Mouse (Mus musculus) ES-E14 (cell line): ENCODE data around the gene Prrc2b. TPM values are rescaled to one million over a fixed set of nuclear protein-coding genes. Genes with fewer than 3 reads are reported as not detected.

Experiments
- DNase-seq: peaks from one replicate; pipeline ENCODE4 v3.0.0-alpha.2; 2013; ENCODE audit warnings: low read depth, low spot score
- H3K27ac ChIP-seq: 2 replicates; pipeline ENCODE4 v1.5.1; 2012; ENCODE audit warnings: low read depth, mild to moderate bottlenecking, low read length, moderate library complexity, mixed read lengths; ENCODE audit not compliant: poor library complexity, insufficient read depth, severe bottlenecking
- H3K36me3 ChIP-seq: 2 replicates; pipeline ENCODE4 v1.6.1; 2012; ENCODE audit warnings: mild to moderate bottlenecking, low read length, moderate library complexity, mixed read lengths; ENCODE audit not compliant: control insufficient read depth, poor library complexity, insufficient read depth, severe bottlenecking
- H3K4me1 ChIP-seq, 2 experiments: fragments of 150-350 bp in 1 of 2; sonication (generic) in 1 of 2; 2 replicates each; pipeline ENCODE4 v1.6.1; 2012; ENCODE audit warnings: low read length in 2 of 2, mild to moderate bottlenecking in 1 of 2, mixed read lengths in 1 of 2; ENCODE audit not compliant: control insufficient read depth in 2 of 2, insufficient read depth in 2 of 2, poor library complexity in 1 of 2
- H3K4me3 ChIP-seq, 2 experiments: fragments of 150-350 bp in 1 of 2; sonication (generic) in 1 of 2; 2 replicates each; pipeline ENCODE4 v1.5.1; 2012; ENCODE audit warnings: low read length in 2 of 2, low read depth in 1 of 2, mild to moderate bottlenecking in 1 of 2, mixed read lengths in 1 of 2; ENCODE audit not compliant: insufficient read depth in 1 of 2, poor library complexity in 1 of 2, severe bottlenecking in 1 of 2
- H3K9ac ChIP-seq: 2 replicates; pipeline ENCODE4 v1.6.1; 2012; ENCODE audit warnings: low read depth, mild to moderate bottlenecking, low read length, mixed read lengths; ENCODE audit not compliant: poor library complexity, insufficient read depth, severe bottlenecking
- H3K9me3 ChIP-seq: fragments of 150-350 bp; sonication (generic); 2 replicates; pipeline ENCODE4 v1.6.1; 2012; ENCODE audit warnings: low read depth, mild to moderate bottlenecking, low read length; ENCODE audit not compliant: control insufficient read depth, insufficient read depth
- CHD2 ChIP-seq: IDR thresholded peaks from 2 replicates; pipeline ENCODE4 v1.6.1; 2014; ENCODE audit warnings: mild to moderate bottlenecking, low read depth, low read length, inconsistent platforms
- HCFC1 ChIP-seq: IDR thresholded peaks from 2 replicates; pipeline ENCODE4 v1.6.1; 2012; ENCODE audit warnings: low read length, inconsistent platforms, borderline replicate concordance; ENCODE audit not compliant: insufficient read depth
- MAFK ChIP-seq: IDR thresholded peaks from 2 replicates; pipeline ENCODE4 v1.6.1; 2014; ENCODE audit warnings: mild to moderate bottlenecking, low read depth, low read length, inconsistent platforms; ENCODE audit not compliant: insufficient read depth
- ZC3H11A ChIP-seq: IDR thresholded peaks from 2 replicates; pipeline ENCODE4 v1.6.1; 2012; ENCODE audit warnings: low read depth, mild to moderate bottlenecking, inconsistent platforms, low read length, borderline replicate concordance
- ZNF384 ChIP-seq: IDR thresholded peaks from 2 replicates; pipeline ENCODE4 v1.6.1; 2012; ENCODE audit warnings: low read depth, low read length, inconsistent platforms
- in situ Hi-C, 2 experiments: fragments of 600-800 bp; cut with MboI; formaldehyde crosslinking; loops; one replicate each; pipeline ENCODE4 v1.15.1; 2025; ENCODE audit warnings: low sequenced_read_pairs in 2 of 2, inconsistent platforms in 1 of 2; ENCODE audit not compliant: unreplicated experiment in 2 of 2
- total RNA-seq: library from RNA; depleted of rRNA; stranded (reverse); fragments of 300-350 nt; gene quantifications from 2 replicates; pipeline ENCODE4 v1.2.3, GENCODE M21; 2012; rRNA removed

The Prrc2b gene
- total RNA-seq: 75.1 and 88.5 TPM in 2 replicates

GRCm38 (mm10) chr2:32150924-32151659, at the start of gene Prrc2b:
Prrc2b (plus strand) TSS chr2:32151082.
- TF ChIP-seq HCFC1: no peak
- TF ChIP-seq ZNF384: no peak
- TF ChIP-seq CHD2: no peak
- no peak for TF ChIP-seq MAFK
- no peak for TF ChIP-seq ZC3H11A
- peak within 1 kb of the TSS; percentile 94 for H3K9ac ChIP-seq
- peak within 1 kb of the TSS; percentile 68 to 93 for H3K4me3 ChIP-seq
- peaks cover 5 to 35% of the 10 kb centered on the region in 2 experiments for H3K4me1 ChIP-seq
- H3K9me3 ChIP-seq: no peaks in the 10 kb centered on the region
- in situ Hi-C loops: no loop called here
- H3K27ac ChIP-seq: peak within 1 kb of the TSS; percentile 73
- H3K36me3 ChIP-seq: no peaks in the 10 kb centered on the region
- DNase-seq: no peak

- in situ Hi-C loops: no loop called here
- no peaks in the 10 kb centered on the region for H3K36me3 ChIP-seq
- DNase-seq: no peak
- no peak overlapping the region for H3K27ac ChIP-seq
- H3K9me3 ChIP-seq: no peaks in the 10 kb centered on the region
- H3K9ac ChIP-seq: no peak overlapping the region
- peak overlapping the region; percentile 51 to 59 for H3K4me3 ChIP-seq
- TF ChIP-seq HCFC1 (no peak), ZNF384 (no peak), MAFK (no peak), ZC3H11A (no peak), CHD2 (no peak)
- peaks cover 0 to 7% of the 10 kb centered on the region in 2 experiments; a peak in 1 of 4 replicates for H3K4me1 ChIP-seq
Observed at GRCm38 (mm10) chr2:32102944-32103343, 47.9 kb upstream of the Prrc2b start.

- Histone ChIP-seq H3K27ac (no peak overlapping the region), H3K9me3 (no peaks in the 10 kb centered on the region), H3K4me1 (peaks cover 0 to 7% of the 10 kb centered on the region in 2 experiments; a peak in 1 of 4 replicates), H3K9ac (no peak overlapping the region; the same call in 1 of the 2 replicates), H3K36me3 (no peaks in the 10 kb centered on the region), H3K4me3 (peak overlapping the region; percentile 51 to 59; a peak in 3 of 4 replicates)
- TF ChIP-seq CHD2 (no peak), ZC3H11A (no peak), ZNF384 (no peak), MAFK (no peak), HCFC1 (no peak)
- no peak for DNase-seq
- in situ Hi-C loops: no loop called here
Observed at GRCm38 (mm10) chr2:32103557-32103956, 47.3 kb upstream of the Prrc2b start.

DNA sequence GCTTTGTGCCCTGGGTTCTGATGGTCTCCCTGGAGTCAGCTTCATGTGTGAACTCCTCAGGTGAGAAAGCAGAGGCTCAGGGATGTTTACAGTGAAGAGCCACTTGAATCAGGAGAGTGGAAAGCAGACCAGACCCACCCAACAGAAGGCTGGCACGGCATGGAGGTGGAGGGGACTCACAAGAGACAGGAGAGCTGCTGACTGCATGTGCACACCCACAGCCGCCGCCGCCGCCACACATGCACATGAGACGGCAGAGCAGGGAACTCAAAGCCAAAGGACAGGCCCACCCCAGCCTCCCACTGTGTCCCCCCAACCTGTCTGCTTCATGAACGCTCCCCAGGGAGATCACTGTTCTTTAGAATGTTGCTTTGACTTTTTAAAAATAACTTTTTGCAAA, 46.8 kb upstream of the Prrc2b start:
- no peak overlapping the region for H3K9ac ChIP-seq
- no peak for DNase-seq
- no peaks in the 10 kb centered on the region for H3K36me3 ChIP-seq
- peaks cover 0 to 7% of the 10 kb centered on the region in 2 experiments; a peak in 1 of 4 replicates for H3K4me1 ChIP-seq
- no peaks in the 10 kb centered on the region for H3K9me3 ChIP-seq
- TF ChIP-seq ZC3H11A: no peak
- in situ Hi-C loops: no loop called here
- no peak overlapping the region for H3K27ac ChIP-seq
- no peak overlapping the region for H3K4me3 ChIP-seq
